Mouse (Mus musculus) E14TG2a.4 (cell line): ENCODE measurements around the gene Sbno2.

Source experiments
- CTCF ChIP-seq: conservative IDR thresholded peaks from 2 replicates; pipeline ENCODE4 v1.5.1; 2014; ENCODE audit warnings: low read length
- NANOG ChIP-seq: IDR thresholded peaks from 2 replicates; pipeline ENCODE4 v1.6.1; 2014; ENCODE audit warnings: borderline replicate concordance, low read length, mixed read lengths
- POU5F1 ChIP-seq: IDR thresholded peaks from 2 replicates; pipeline ENCODE4 v1.6.1; 2014; ENCODE audit warnings: low read length, borderline replicate concordance

DNA sequence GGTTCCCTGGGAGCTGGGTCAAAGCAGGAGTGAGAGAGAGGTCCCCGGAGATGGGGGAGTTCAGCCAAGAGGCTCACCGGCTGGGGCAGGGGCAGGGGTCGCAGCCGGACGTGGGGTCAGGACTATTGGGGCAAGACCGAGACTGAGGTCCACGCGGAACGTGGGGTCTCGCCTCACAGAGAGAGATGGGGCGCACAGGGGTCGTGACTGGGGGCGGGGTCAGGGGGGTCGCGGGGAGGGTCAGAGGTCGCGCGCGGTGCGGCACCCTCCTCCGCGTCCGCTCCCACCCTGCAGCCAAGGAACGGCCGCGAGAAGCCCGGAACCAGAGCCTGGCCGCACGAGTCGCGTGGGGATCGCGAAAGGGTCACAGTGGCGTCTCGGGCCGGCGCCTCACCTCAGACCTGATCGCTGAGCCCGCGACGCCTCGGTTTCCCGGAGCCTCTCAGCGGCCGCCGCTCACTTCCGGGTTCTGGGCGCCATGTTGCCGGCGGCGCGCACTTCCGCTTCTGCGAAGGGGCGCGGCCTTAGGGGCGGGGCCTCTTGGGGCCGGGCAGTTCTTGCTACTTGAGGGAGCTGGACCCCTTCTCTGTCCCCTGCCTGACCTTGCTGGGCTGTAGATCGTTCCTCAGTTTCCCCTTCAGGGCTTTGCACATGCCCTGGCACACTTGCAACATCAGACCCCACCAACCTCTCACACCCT, 3.0 kb downstream of the Sbno2 start:
- TF ChIP-seq CTCF (no peak), POU5F1 (no peak), NANOG (no peak)
